23 mouse cellular contexts compared by ENCODE assay signal in the genomic region with DNA sequence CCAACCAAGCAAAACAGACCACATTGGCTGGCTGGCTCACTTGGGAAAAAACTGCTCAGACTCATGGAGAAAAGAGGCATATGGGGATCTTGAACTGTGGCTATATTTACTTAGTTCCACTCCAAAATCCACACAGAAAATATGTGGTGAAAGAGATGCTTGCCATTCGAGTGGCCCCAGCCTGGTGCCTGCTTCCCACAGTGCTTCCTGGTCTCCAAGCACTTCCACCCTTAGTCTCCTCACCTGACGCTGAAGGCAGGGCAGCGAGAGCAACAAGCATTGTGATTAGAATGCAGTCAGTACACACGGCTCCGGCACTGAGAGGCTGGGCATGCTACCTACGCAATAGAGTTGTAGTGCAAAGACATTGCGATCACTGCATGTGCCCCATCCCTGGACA. TPM values are rescaled to one million over a fixed set of nuclear protein-coding genes. Genes with fewer than 3 reads are reported as not detected.
DNase-seq lines count a peak whose midpoint lies in the region; ATAC-seq and TF ChIP-seq lines count a peak whose summit lies in the region.
"Had no signal": no experiment of that assay in that cellular context is flagged by ENCODE, and none has a peak within 500 bp of the region (broad histone marks: within the 10 kb centered on the region; RNA-seq: fewer than 3 reads in every experiment).

No protein-coding gene starts in this region.

- 68% methylated on average over 7 of the region's 7 CpGs for WGBS in lung, embryonic 14.5 days
- WGBS in lung, postnatal 0 days, result 57% methylated on average over 7 of the region's 7 CpGs
- WGBS in midbrain, embryonic 11.5 days, result 92% methylated on average over 7 of the region's 7 CpGs
- 84% methylated on average over 7 of the region's 7 CpGs for WGBS in kidney, embryonic 15.5 days

- H3K9me3 ChIP-seq in lung, embryonic 14.5 days (ENCODE audit: low read depth, low read length), result no peaks in the 10 kb centered on the region
- H3K9me3 ChIP-seq in lung, postnatal 0 days (ENCODE audit: low read length), result no peaks in the 10 kb centered on the region
- H3K9me3 ChIP-seq in midbrain, embryonic 11.5 days (ENCODE audit: control insufficient read depth, low read length), result no peaks in the 10 kb centered on the region
- no peaks in the 10 kb centered on the region for H3K9me3 ChIP-seq in kidney, embryonic 15.5 days (replicated peaks)
- H3K9me3 ChIP-seq: embryonic facial prominence, embryonic 13.5 days; embryonic facial prominence, embryonic 15.5 days; forebrain, embryonic 10.5 days; forebrain, embryonic 12.5 days had no signal

- TF ChIP-seq CTCF in lung, embryonic 14.5 days (IDR thresholded peaks at IDR 0.05; ENCODE audit: low read depth), result no peak
- TF ChIP-seq CTCF in lung, postnatal 0 days (IDR thresholded peaks at IDR 0.05), result no peak

- DNase-seq in lung, embryonic 14.5 days, result peak; percentile 15
- DNase-seq in lung, postnatal 14 days, result no peak
- DNase-seq in lung, postnatal 0 days (ENCODE audit: low spot score), result peak; percentile 79
- DNase-seq in lung, postnatal 25 days (ENCODE audit: low spot score), result peak; percentile 11
- DNase-seq in lung, postnatal 4 days, result peak; percentile 15 to 55
- DNase-seq in midbrain, embryonic 11.5 days (ENCODE audit: low spot score, missing footprints), result no peak
- DNase-seq: adrenal gland, adult 2 months; adrenal gland, postnatal 10 days; adrenal gland, postnatal 25 days; cerebellum, adult 11 months; cerebellum, adult 18-20 months; cerebellum, adult 8-10 months; cerebellum, adult 9-11 months; cerebellum, postnatal 14 days; cerebellum, postnatal 36 days; embryo, embryonic 11 days had no signal

- no peak overlapping the region for H3K4me2 ChIP-seq in lung, embryonic 14.5 days
- H3K4me2 ChIP-seq in lung, postnatal 0 days (replicated peaks; ENCODE audit: low read depth, low read length), result no peak overlapping the region
- H3K4me2 ChIP-seq in midbrain, embryonic 11.5 days, result no peak overlapping the region
- no peak overlapping the region for H3K4me2 ChIP-seq in kidney, embryonic 15.5 days
- H3K4me2 ChIP-seq: embryonic facial prominence, embryonic 13.5 days; embryonic facial prominence, embryonic 15.5 days; forebrain, embryonic 12.5 days had no signal

- ATAC-seq in lung, embryonic 14.5 days (ENCODE audit: insufficient read depth), result no peak
- peak; percentile 88 for ATAC-seq in lung, postnatal 0 days
- no peak for ATAC-seq in midbrain, embryonic 11.5 days (ENCODE audit: low FRiP score)
- ATAC-seq in kidney, embryonic 15.5 days (replicated peaks; ENCODE audit: low FRiP score), result no peak
- ATAC-seq: forebrain, embryonic 14.5 days had no signal

- H3K27ac ChIP-seq in lung, embryonic 14.5 days (ENCODE audit: low read depth), result no peak overlapping the region
- no peak overlapping the region for H3K27ac ChIP-seq in lung, postnatal 0 days (ENCODE audit: low read length)
- no peak overlapping the region for H3K27ac ChIP-seq in midbrain, embryonic 11.5 days (ENCODE audit: low read depth, low read length)
- H3K27ac ChIP-seq in kidney, embryonic 15.5 days, result no peak overlapping the region
- H3K27ac ChIP-seq: embryonic facial prominence, embryonic 13.5 days; embryonic facial prominence, embryonic 15.5 days; forebrain, embryonic 10.5 days; forebrain, embryonic 12.5 days had no signal

- no peaks in the 10 kb centered on the region for H3K4me1 ChIP-seq in lung, embryonic 14.5 days (ENCODE audit: insufficient read depth)
- H3K4me1 ChIP-seq in lung, postnatal 0 days (ENCODE audit: insufficient read depth, low read depth, low read length), result no peaks in the 10 kb centered on the region; the same call in 1 of the 2 replicates
- no peaks in the 10 kb centered on the region; the same call in 1 of the 2 replicates for H3K4me1 ChIP-seq in midbrain, embryonic 11.5 days (ENCODE audit: control insufficient read depth, insufficient read depth, low read length)
- no peaks in the 10 kb centered on the region for H3K4me1 ChIP-seq in kidney, embryonic 15.5 days
- H3K4me1 ChIP-seq: embryonic facial prominence, embryonic 15.5 days had no signal

- no peak for TF ChIP-seq EP300 in lung, postnatal 0 days (IDR thresholded peaks at IDR 0.05)

- H3K36me3 ChIP-seq in lung, embryonic 14.5 days (ENCODE audit: insufficient read depth), result no peaks in the 10 kb centered on the region
- no peaks in the 10 kb centered on the region for H3K36me3 ChIP-seq in lung, postnatal 0 days (ENCODE audit: insufficient read depth, low read length)
- peaks cover 11% of the 10 kb centered on the region for H3K36me3 ChIP-seq in midbrain, embryonic 11.5 days (ENCODE audit: control insufficient read depth, insufficient read depth, low read length)
- H3K36me3 ChIP-seq in kidney, embryonic 15.5 days, result no peaks in the 10 kb centered on the region
- H3K36me3 ChIP-seq: embryonic facial prominence, embryonic 13.5 days; embryonic facial prominence, embryonic 15.5 days had no signal

- H3K4me3 ChIP-seq in lung, embryonic 14.5 days (ENCODE audit: low read depth, low read length), result no peak overlapping the region
- H3K4me3 ChIP-seq in lung, postnatal 0 days (ENCODE audit: low read depth, low read length), result no peak overlapping the region
- no peak overlapping the region for H3K4me3 ChIP-seq in midbrain, embryonic 11.5 days (ENCODE audit: low read depth, low read length)
- no peak overlapping the region for H3K4me3 ChIP-seq in kidney, embryonic 15.5 days (replicated peaks)
- H3K4me3 ChIP-seq: embryonic facial prominence, embryonic 13.5 days; embryonic facial prominence, embryonic 15.5 days; erythroblast, embryonic 14.5 days; forebrain, embryonic 10.5 days; forebrain, embryonic 12.5 days had no signal

- no peaks in the 10 kb centered on the region for H3K27me3 ChIP-seq in lung, embryonic 14.5 days (ENCODE audit: insufficient read depth, low read length)
- no peaks in the 10 kb centered on the region for H3K27me3 ChIP-seq in lung, postnatal 0 days (replicated peaks; ENCODE audit: insufficient read depth, low read length)
- H3K27me3 ChIP-seq in midbrain, embryonic 11.5 days (ENCODE audit: control insufficient read depth, insufficient read depth, low read length), result no peaks in the 10 kb centered on the region
- no peaks in the 10 kb centered on the region for H3K27me3 ChIP-seq in kidney, embryonic 15.5 days
- H3K27me3 ChIP-seq: embryonic facial prominence, embryonic 13.5 days; embryonic facial prominence, embryonic 15.5 days had no signal

- no peak overlapping the region for H3K9ac ChIP-seq in lung, embryonic 14.5 days
- no peak overlapping the region for H3K9ac ChIP-seq in lung, postnatal 0 days (replicated peaks; ENCODE audit: low read depth)
- no peak overlapping the region for H3K9ac ChIP-seq in midbrain, embryonic 11.5 days (ENCODE audit: low read length)
- H3K9ac ChIP-seq in kidney, embryonic 15.5 days, result no peak overlapping the region
- H3K9ac ChIP-seq: embryonic facial prominence, embryonic 13.5 days; embryonic facial prominence, embryonic 15.5 days; forebrain, embryonic 12.5 days had no signal

RNA-seq across cellular contexts. Expression of gene Ric8b, which starts 49.8 kb away (rescaled TPM):
- 17.5 and 18.6 TPM in 2 replicates for polyA plus RNA-seq in lung, embryonic 14.5 days (2014; fragmentation: Nextera tagmentation; extraction: Ambion mirVana)
- polyA plus RNA-seq in lung, postnatal 0 days (2015; fragmentation: Nextera tagmentation; extraction: Ambion mirVana), result 9.6 and 12.7 TPM in 2 replicates
- polyA plus RNA-seq in midbrain, embryonic 11.5 days (2014; fragmentation: Nextera tagmentation; extraction: Ambion mirVana), result 25.0 and 27.3 TPM in 2 replicates
- 22.1 and 23.3 TPM in 2 replicates for polyA plus RNA-seq in kidney, embryonic 15.5 days (2015; fragmentation: Nextera tagmentation; extraction: Ambion mirVana)

Comparison
In these comparisons a context has a peak if more than half of its experiments do, and no peak if none do; other contexts are left out.
1. DNase-seq: peak in lung, embryonic 14.5 days (single experiment), lung, postnatal 0 days (single experiment), lung, postnatal 25 days (single experiment) and lung, postnatal 4 days (2 of 2); none in lung, postnatal 14 days (single experiment) and midbrain, embryonic 11.5 days (single experiment).